Mouse (Mus musculus) right cerebral cortex, adult 18-20 months (tissue): ENCODE data around the gene Cacng3.

Source experiments
- DNase-seq: peaks from one replicate; pipeline ENCODE4 v3.0.0; 2022; ENCODE audit warnings: mixed read lengths

Gene Cacng3

GRCm38 (mm10) chr7:122723358-122723876 lies 53.1 kb downstream of the Cacng3 start:
- no peak for DNase-seq

GRCm38 (mm10) chr7:122726376-122726775 lies 56.1 kb downstream of the Cacng3 start:
- DNase-seq: peak; percentile 61

GRCm38 (mm10) chr7:122728186-122728585 lies 57.9 kb downstream of the Cacng3 start:
- DNase-seq: peak; percentile 76

- peak; percentile 44 for DNase-seq
Observed at GRCm38 (mm10) chr7:122728846-122729245, 58.6 kb downstream of the Cacng3 start.

- no peak for DNase-seq
Observed at GRCm38 (mm10) chr7:122735323-122735722, 65.0 kb downstream of the Cacng3 start.

- no peak for DNase-seq
Observed at GRCm38 (mm10) chr7:122738541-122738940, 68.2 kb downstream of the Cacng3 start.

- DNase-seq: peak; percentile 45
Observed at GRCm38 (mm10) chr7:122740663-122741062, 70.4 kb downstream of the Cacng3 start.

- peak; percentile 32 for DNase-seq
Observed at GRCm38 (mm10) chr7:122755920-122756603, 85.8 kb downstream of the Cacng3 start.

GRCm38 (mm10) chr7:122758645-122759044 lies 88.4 kb downstream of the Cacng3 start:
- DNase-seq: no peak

- DNase-seq: no peak
Observed at GRCm38 (mm10) chr7:122764506-122764905, 94.2 kb downstream of the Cacng3 start.

- DNase-seq: peak; percentile 31
Observed at GRCm38 (mm10) chr7:122768292-122769020, 98.2 kb downstream of the Cacng3 start.

GRCm38 (mm10) chr7:122779601-122780000 lies 109.3 kb downstream of the Cacng3 start:
- peak; percentile 85 for DNase-seq

GRCm38 (mm10) chr7:122789929-122790328 lies 119.6 kb downstream of the Cacng3 start:
- no peak for DNase-seq

GRCm38 (mm10) chr7:122793655-122794346 lies 123.5 kb downstream of the Cacng3 start:
- DNase-seq: no peak

GRCm38 (mm10) chr7:122795140-122795539 lies 124.8 kb downstream of the Cacng3 start:
- DNase-seq: peak; percentile 77

- DNase-seq: no peak
Observed at GRCm38 (mm10) chr7:122800821-122801220, 130.5 kb downstream of the Cacng3 start.

- DNase-seq: peak; percentile 64
Observed at GRCm38 (mm10) chr7:122803839-122804496, 133.7 kb downstream of the Cacng3 start.

- no peak for DNase-seq
Observed at GRCm38 (mm10) chr7:122806531-122806930, 136.2 kb downstream of the Cacng3 start.

- no peak for DNase-seq
Observed at GRCm38 (mm10) chr7:122813724-122814123, 143.4 kb downstream of the Cacng3 start.

GRCm38 (mm10) chr7:122817565-122817964 lies 147.3 kb downstream of the Cacng3 start:
- DNase-seq: no peak
